Mouse (Mus musculus) neural tube, embryonic 14.5 days (tissue): ENCODE measurements around the gene Dlk1. TPM values are rescaled to one million over a fixed set of nuclear protein-coding genes. Genes with fewer than 3 reads are reported as not detected.

Experiments
- ATAC-seq: fragments of 200-750 bp; cut with Nextera tagmentation; 2 replicates; pipeline ENCODE4 v1.8.0; 2017; ENCODE audit warnings: low read depth, mild to moderate bottlenecking, moderate TSS enrichment, moderate library complexity
- H3K27ac ChIP-seq: fragments of 300-500 bp; sonication (generic); 2 replicates; pipeline ENCODE4 v1.5.1; 2014; ENCODE audit warnings: low read depth, mild to moderate bottlenecking, control low read depth, low read length, moderate library complexity, mixed read lengths
- H3K27me3 ChIP-seq: fragments of 300-500 bp; sonication (generic); 2 replicates; pipeline ENCODE4 v1.6.1; 2014; ENCODE audit warnings: low read length; ENCODE audit not compliant: control insufficient read depth, insufficient read depth
- H3K36me3 ChIP-seq: fragments of 300-500 bp; sonication (generic); 2 replicates; pipeline ENCODE4 v1.6.1; 2014; ENCODE audit warnings: low read length, mixed read lengths; ENCODE audit not compliant: control insufficient read depth, insufficient read depth
- H3K4me1 ChIP-seq: fragments of 300-500 bp; sonication (generic); 2 replicates; pipeline ENCODE4 v1.6.1; 2014; ENCODE audit warnings: low read length; ENCODE audit not compliant: control insufficient read depth, insufficient read depth
- H3K4me2 ChIP-seq: fragments of 300-500 bp; sonication (generic); 2 replicates; pipeline ENCODE4 v1.6.1; 2014; ENCODE audit warnings: mild to moderate bottlenecking, low read depth, low read length, control low read depth
- H3K4me3 ChIP-seq: fragments of 300-500 bp; sonication (generic); 2 replicates; pipeline ENCODE4 v1.5.1; 2014; ENCODE audit warnings: low read depth, low read length, control low read depth, mixed read lengths
- H3K9ac ChIP-seq: fragments of 300-500 bp; sonication (generic); replicated peaks from 2 replicates; pipeline ENCODE4 v1.6.1; 2014; ENCODE audit warnings: low read depth, mild to moderate bottlenecking, control low read depth, low read length, mixed read lengths
- H3K9me3 ChIP-seq: fragments of 300-500 bp; sonication (generic); 2 replicates; pipeline ENCODE4 v1.6.1; 2016; ENCODE audit warnings: low read length; ENCODE audit not compliant: control insufficient read depth
- WGBS: fragments of 180-500 bp; shearing (Covaris S2); extraction: QIAGEN DNeasy Blood & Tissue Kit; methylation state at CpG from one replicate; pipeline ENCODE4 v1.1.7; 2014; 5-methylcytosine and 5-hydroxymethylcytosine counted together
- polyA plus RNA-seq: library from polyadenylated mRNA; unstranded; fragments of >200 nt; fragmentation: Nextera tagmentation; extraction: Ambion mirVana; gene quantifications from 2 replicates; pipeline ENCODE4 v1.2.1, GENCODE M21; 2014

Dlk1 gene
- polyA plus RNA-seq, 1 experiment from 2014 or later = 46.9 TPM

DNA sequence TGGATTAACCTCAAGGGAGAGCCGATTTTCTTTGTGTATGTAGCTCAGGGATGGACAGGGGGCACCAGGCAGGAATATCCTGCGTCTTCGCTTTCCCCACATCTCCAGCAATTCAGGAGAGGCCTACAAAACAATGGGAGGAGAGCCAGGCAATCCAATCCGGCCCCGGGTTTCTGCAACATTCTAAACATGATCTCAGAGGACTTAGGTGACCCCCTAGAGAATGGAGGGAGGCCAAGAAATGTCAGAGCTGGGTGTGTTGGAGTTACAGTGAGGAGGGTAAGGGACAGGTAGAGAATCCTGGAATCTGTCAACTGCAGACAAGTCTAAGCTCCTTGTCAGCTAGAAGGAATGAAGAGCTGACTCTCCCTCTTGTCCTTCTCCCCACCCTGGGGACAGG lies 35.9 kb upstream of the Dlk1 start:
- Histone ChIP-seq H3K4me1 (peaks cover 10% of the 10 kb centered on the region), H3K4me3 (no peak overlapping the region), H3K27ac (no peak overlapping the region), H3K9me3 (no peaks in the 10 kb centered on the region), H3K27me3 (no peaks in the 10 kb centered on the region), H3K9ac (0 out of 2 replicates have a peak overlapping the region, but pooled peaks have one; percentile 1), H3K36me3 (no peaks in the 10 kb centered on the region), H3K4me2 (no peak overlapping the region)
- no peak for ATAC-seq
- 86% methylated on average over 5 of the region's 5 CpGs for WGBS

GRCm38 (mm10) chr12:109417476-109418201 lies 35.0 kb upstream of the Dlk1 start:
- ATAC-seq = peak; percentile 85
- no peak overlapping the region for H3K9ac ChIP-seq
- H3K4me3 ChIP-seq = no peak overlapping the region

GRCm38 (mm10) chr12:109420006-109420405 lies 32.6 kb upstream of the Dlk1 start:
- Histone ChIP-seq H3K27me3 (no peaks in the 10 kb centered on the region), H3K9me3 (no peaks in the 10 kb centered on the region), H3K27ac (no peak overlapping the region), H3K4me1 (peaks cover 18% of the 10 kb centered on the region), H3K36me3 (no peaks in the 10 kb centered on the region), H3K4me3 (no peak overlapping the region), H3K4me2 (no peak overlapping the region), H3K9ac (no peak overlapping the region)
- ATAC-seq = no peak
- WGBS = 73% methylated on average over 12 of the region's 12 CpGs

More at GRCm38 (mm10) chr12:109417476-109418201, 35.0 kb upstream of the Dlk1 start:
- Histone ChIP-seq H3K27me3 (no peaks in the 10 kb centered on the region), H3K9me3 (no peaks in the 10 kb centered on the region), H3K4me2 (no peak overlapping the region), H3K36me3 (no peaks in the 10 kb centered on the region), H3K4me1 (peaks cover 10% of the 10 kb centered on the region), H3K27ac (peak overlapping the region; percentile 39)
- WGBS = 22% methylated on average over 14 of the region's 14 CpGs

DNA sequence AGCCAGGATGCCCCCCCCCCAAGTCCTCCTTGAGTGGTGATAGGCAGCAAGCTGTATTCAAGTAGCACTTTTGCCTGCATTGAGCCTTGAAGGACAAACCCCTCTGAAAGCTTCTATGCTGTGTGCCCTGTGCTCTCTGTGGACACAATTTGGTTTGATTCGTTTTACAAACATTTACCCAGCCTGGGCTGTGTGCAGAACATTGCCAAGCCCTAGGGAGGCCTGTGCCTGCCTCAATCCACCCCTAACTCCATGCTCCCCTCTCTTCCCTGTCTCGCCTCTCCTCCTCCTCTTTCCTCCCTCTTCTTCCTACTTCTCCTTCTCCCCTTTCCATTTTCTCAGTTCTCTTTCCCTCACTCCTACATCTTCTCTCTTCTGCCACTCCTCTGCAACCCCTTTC lies 29.5 kb upstream of the Dlk1 start:
- Histone ChIP-seq H3K9ac (no peak overlapping the region), H3K4me1 (peaks cover 14% of the 10 kb centered on the region), H3K27me3 (no peaks in the 10 kb centered on the region), H3K9me3 (no peaks in the 10 kb centered on the region), H3K4me3 (no peak overlapping the region), H3K4me2 (no peak overlapping the region), H3K27ac (no peak overlapping the region), H3K36me3 (no peaks in the 10 kb centered on the region)
- ATAC-seq = no peak
- 37% methylated on average over 2 of the region's 2 CpGs for WGBS

DNA sequence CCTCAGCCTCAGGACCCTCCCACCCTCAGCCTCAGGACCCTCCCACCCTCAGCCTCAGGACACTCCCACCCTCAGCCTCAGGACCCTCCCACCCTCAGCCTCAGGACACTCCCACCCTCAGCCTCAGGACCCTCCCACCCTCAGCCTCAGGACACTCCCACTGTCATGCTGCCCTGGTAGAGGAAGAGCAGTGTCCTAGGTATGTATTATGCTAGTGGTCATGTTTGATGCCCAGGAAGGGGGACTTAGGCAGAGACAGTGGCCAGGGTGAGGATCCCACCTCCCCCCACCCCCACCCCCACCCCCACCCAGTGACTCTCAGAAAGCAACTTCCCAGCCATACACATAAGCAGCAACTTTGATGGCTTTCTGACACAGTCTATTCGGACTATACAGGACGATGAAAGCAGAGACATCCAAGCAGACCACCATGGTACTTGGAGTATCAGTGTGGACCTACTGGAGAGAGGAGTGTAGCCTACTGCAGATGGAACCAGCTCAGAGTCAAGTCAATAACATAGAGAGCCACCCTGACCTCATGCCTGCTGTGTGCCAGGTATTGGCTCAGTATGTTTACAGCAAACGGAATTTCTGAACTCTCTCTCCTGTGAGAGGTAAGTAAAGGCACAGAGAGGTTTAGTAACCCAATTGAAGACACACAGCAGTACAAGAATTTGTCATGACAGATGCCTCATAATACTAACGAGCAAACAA lies 28.8 kb upstream of the Dlk1 start:
- no peak overlapping the region for H3K27ac ChIP-seq
- H3K27me3 ChIP-seq = no peaks in the 10 kb centered on the region
- no peak overlapping the region for H3K9ac ChIP-seq
- ATAC-seq = no peak
- H3K9me3 ChIP-seq = no peaks in the 10 kb centered on the region
- H3K36me3 ChIP-seq = no peaks in the 10 kb centered on the region
- H3K4me1 ChIP-seq = peaks cover 14% of the 10 kb centered on the region; the same call in 1 of the 2 replicates
- H3K4me2 ChIP-seq = no peak overlapping the region
- no peak overlapping the region for H3K4me3 ChIP-seq
- WGBS = 81% methylated on average over 4 of the region's 4 CpGs

DNA sequence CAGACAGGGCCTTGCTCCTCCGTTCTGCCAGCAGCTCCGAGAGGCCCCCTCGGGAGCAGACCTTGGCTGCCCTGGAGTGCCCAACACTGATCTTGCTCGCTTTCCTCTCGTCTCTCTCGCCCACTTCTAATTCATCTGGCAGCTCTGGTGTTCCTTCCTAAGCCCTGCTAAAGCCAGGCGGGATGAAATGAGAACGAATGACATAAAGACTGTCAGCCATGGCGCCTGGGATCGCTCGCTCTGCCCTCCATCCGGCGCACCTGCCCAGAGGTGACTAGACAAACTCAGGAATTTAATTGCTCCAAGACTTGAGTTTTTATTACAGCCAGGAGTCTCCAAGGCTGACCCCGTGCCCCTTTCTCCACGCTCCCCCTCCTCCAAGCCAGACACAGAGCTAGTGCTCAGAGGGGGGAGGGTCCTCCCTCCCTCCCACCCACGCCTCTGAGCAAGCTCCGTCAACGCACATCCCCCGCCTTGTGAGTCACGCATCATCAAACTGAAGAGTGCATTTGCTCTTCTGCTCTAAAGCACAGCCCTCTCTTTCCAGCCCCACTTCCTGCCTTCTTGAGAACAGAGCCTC lies 27.8 kb upstream of the Dlk1 start:
- H3K27ac ChIP-seq = no peak overlapping the region
- 0 out of 2 replicates have a peak overlapping the region, but pooled peaks have one; percentile 3 for H3K9ac ChIP-seq
- no peak overlapping the region for H3K4me3 ChIP-seq

DNA sequence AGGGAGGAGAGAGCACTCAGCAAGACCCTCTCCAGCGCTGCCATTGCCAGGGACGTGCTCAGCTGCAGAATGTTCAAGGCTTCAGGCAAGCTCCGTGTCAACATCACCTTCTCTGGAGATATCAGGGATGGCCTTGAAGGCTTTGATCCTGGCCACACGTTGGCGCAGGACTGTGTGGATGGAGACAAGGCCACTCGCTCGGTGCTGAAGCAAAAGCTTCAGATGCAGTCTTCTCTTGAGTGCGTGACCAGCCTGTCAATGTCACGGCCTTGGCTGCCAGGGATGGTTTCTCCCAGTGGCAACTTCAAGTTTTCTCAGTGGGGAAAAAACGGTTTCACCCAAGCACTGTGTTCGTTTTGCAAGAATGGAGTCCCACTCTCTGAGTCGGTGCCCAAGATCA lies 26.6 kb upstream of the Dlk1 start:
- ATAC-seq = no peak
- Histone ChIP-seq H3K4me2 (no peak overlapping the region), H3K27ac (no peak overlapping the region), H3K36me3 (no peaks in the 10 kb centered on the region), H3K9me3 (no peaks in the 10 kb centered on the region), H3K4me3 (no peak overlapping the region), H3K9ac (no peak overlapping the region), H3K27me3 (no peaks in the 10 kb centered on the region), H3K4me1 (peaks cover 10% of the 10 kb centered on the region; the same call in 1 of the 2 replicates)
- WGBS = 91% methylated on average over 12 of the region's 12 CpGs

More for the DNA sequence above, 27.8 kb upstream of the Dlk1 start:
- Histone ChIP-seq H3K9me3 (no peaks in the 10 kb centered on the region), H3K4me1 (peaks cover 14% of the 10 kb centered on the region; the same call in 1 of the 2 replicates), H3K36me3 (no peaks in the 10 kb centered on the region), H3K4me2 (peak overlapping the region; percentile 18; the same call in 1 of the 2 replicates), H3K27me3 (no peaks in the 10 kb centered on the region)
- ATAC-seq = peak; percentile 41; the same call in 1 of the 2 replicates
- 13% methylated on average over 20 of the region's 20 CpGs for WGBS

DNA sequence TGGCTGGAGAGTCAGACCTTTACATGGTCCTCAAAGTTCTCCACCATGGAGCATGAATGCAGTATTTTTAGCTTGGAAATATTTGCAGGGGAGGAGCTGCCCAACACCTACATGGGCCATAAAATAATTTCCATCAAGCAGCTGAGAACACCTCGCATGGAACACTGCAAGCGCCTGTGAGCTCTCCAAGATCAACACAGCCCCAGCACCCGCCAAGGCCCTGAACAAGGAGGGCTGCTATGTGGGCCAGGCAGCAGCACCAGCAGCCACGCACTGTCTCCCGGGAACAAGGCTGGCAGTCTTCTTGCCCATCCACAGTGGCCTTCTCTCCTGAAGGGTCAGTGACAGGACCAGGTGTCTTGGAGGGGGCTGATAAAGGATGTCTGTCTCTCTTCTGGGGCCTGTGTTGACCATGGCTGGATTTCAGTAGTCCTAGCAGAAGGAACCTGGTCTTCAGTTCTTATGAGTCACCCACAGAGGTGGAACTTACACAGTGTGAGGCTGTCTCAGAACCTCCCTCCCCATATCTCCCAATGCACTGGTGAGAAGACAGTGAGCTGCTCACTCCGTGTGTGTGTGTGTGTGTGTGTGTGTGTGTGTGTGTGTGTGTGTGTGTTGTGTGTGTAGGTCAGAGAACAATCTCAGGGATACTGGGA lies 20.0 kb upstream of the Dlk1 start:
- no peaks in the 10 kb centered on the region for H3K9me3 ChIP-seq
- ATAC-seq = no peak
- no peaks in the 10 kb centered on the region for H3K36me3 ChIP-seq
- H3K27me3 ChIP-seq = no peaks in the 10 kb centered on the region
- H3K4me3 ChIP-seq = no peak overlapping the region
- H3K4me2 ChIP-seq = no peak overlapping the region
- H3K27ac ChIP-seq = no peak overlapping the region
- 75% methylated on average over 6 of the region's 6 CpGs for WGBS
- H3K9ac ChIP-seq = no peak overlapping the region
- H3K4me1 ChIP-seq = peaks cover 9% of the 10 kb centered on the region; the same call in 1 of the 2 replicates
